Mouse (Mus musculus) forebrain, embryonic 13.5 days (tissue): ENCODE results near the gene Cbx7. TPM values are rescaled to one million over a fixed set of nuclear protein-coding genes. Genes with fewer than 3 reads are reported as not detected.
"Not testable (repeated sequence)": the region's sequence is repeated elsewhere in the genome, so short reads cannot be mapped to it uniquely, and the experiment has no call there.

Experiments
- ATAC-seq: fragments of 200-750 bp; cut with Nextera tagmentation; 2 replicates; pipeline ENCODE4 v1.8.0; 2017
- H3K27ac ChIP-seq: fragments of 300-500 bp; sonication (generic); 2 replicates; pipeline ENCODE4 v1.5.1; 2015; ENCODE audit warnings: inconsistent platforms, mild to moderate bottlenecking, moderate library complexity
- H3K27me3 ChIP-seq: fragments of 300-500 bp; sonication (generic); 2 replicates; pipeline ENCODE4 v1.6.1; 2015; ENCODE audit warnings: mild to moderate bottlenecking, inconsistent platforms
- H3K36me3 ChIP-seq: fragments of 300-500 bp; sonication (generic); 2 replicates; pipeline ENCODE4 v1.6.1; 2015; ENCODE audit warnings: mild to moderate bottlenecking, inconsistent platforms; ENCODE audit not compliant: poor library complexity, severe bottlenecking
- H3K4me1 ChIP-seq: fragments of 300-500 bp; sonication (generic); 2 replicates; pipeline ENCODE4 v1.6.1; 2015; ENCODE audit warnings: inconsistent platforms
- H3K4me2 ChIP-seq: fragments of 300-500 bp; sonication (generic); 2 replicates; pipeline ENCODE4 v1.6.1; 2015; ENCODE audit warnings: inconsistent platforms, mild to moderate bottlenecking, moderate library complexity
- H3K4me3 ChIP-seq: fragments of 300-500 bp; sonication (generic); 2 replicates; pipeline ENCODE4 v1.5.1; 2015; ENCODE audit warnings: mild to moderate bottlenecking, inconsistent platforms
- H3K9ac ChIP-seq: fragments of 300-500 bp; sonication (generic); 2 replicates; pipeline ENCODE4 v1.6.1; 2015; ENCODE audit warnings: mild to moderate bottlenecking, inconsistent platforms
- H3K9me3 ChIP-seq: fragments of 300-500 bp; sonication (generic); replicated peaks from 2 replicates; pipeline ENCODE4 v1.6.1; 2016; ENCODE audit warnings: inconsistent platforms
- WGBS: fragments of 180-500 bp; shearing (Covaris S2); methylation state at CpG from one replicate; pipeline ENCODE4 v1.1.7; 2015; 5-methylcytosine and 5-hydroxymethylcytosine counted together
- polyA plus RNA-seq: library from polyadenylated mRNA; unstranded; fragments of >200 nt; fragmentation: Nextera tagmentation; extraction: Ambion mirVana; gene quantifications from 2 replicates; pipeline ENCODE4 v1.2.1, GENCODE M21; 2015

The Cbx7 gene
- polyA plus RNA-seq, 1 experiment from 2014 or later, result 2.5 TPM

- WGBS, result 92% methylated on average over 12 of the region's 23 CpGs
- not testable (repeated sequence) for H3K36me3 ChIP-seq, H3K9me3 ChIP-seq, H3K4me3 ChIP-seq, H3K4me2 ChIP-seq, H3K27ac ChIP-seq, ATAC-seq, H3K27me3 ChIP-seq, H3K9ac ChIP-seq
- H3K4me1 ChIP-seq, result peaks cover 11% of the 10 kb centered on the region; the same call in 1 of the 2 replicates
Observed at GRCm38 (mm10) chr15:79895221-79896079, 75.5 kb downstream of the Cbx7 start.

- Histone ChIP-seq H3K4me2 (no peak overlapping the region), H3K9me3 (no peaks in the 10 kb centered on the region), H3K36me3 (no peaks in the 10 kb centered on the region), H3K9ac (no peak overlapping the region), H3K4me1 (peaks cover 11% of the 10 kb centered on the region; the same call in 1 of the 2 replicates), H3K27ac (no peak overlapping the region), H3K4me3 (no peak overlapping the region), H3K27me3 (peaks cover 10% of the 10 kb centered on the region; the same call in 1 of the 2 replicates)
- no peak for ATAC-seq
- 77% methylated on average over 4 of the region's 4 CpGs for WGBS
Observed at GRCm38 (mm10) chr15:79894343-79894742, 76.6 kb downstream of the Cbx7 start.

GRCm38 (mm10) chr15:79893824-79894123, 77.1 kb downstream of the Cbx7 start:
- Histone ChIP-seq H3K36me3 (no peaks in the 10 kb centered on the region), H3K4me3 (no peak overlapping the region), H3K9me3 (no peaks in the 10 kb centered on the region), H3K27ac (no peak overlapping the region), H3K27me3 (peaks cover 10% of the 10 kb centered on the region; the same call in 1 of the 2 replicates), H3K4me2 (no peak overlapping the region), H3K4me1 (peaks cover 11% of the 10 kb centered on the region; the same call in 1 of the 2 replicates), H3K9ac (no peak overlapping the region)
- WGBS, result 79% methylated on average over 3 of the region's 3 CpGs
- ATAC-seq, result no peak

GRCm38 (mm10) chr15:79892995-79893823, 77.7 kb downstream of the Cbx7 start:
- no peak for ATAC-seq
- H3K27ac ChIP-seq, result no peak overlapping the region
- peaks cover 11% of the 10 kb centered on the region; the same call in 1 of the 2 replicates for H3K4me1 ChIP-seq
- H3K9me3 ChIP-seq, result no peaks in the 10 kb centered on the region
- H3K27me3 ChIP-seq, result peaks cover 10% of the 10 kb centered on the region; the same call in 1 of the 2 replicates
- H3K9ac ChIP-seq, result no peak overlapping the region
- H3K4me2 ChIP-seq, result 0 out of 2 replicates have a peak overlapping the region, but pooled peaks have one; percentile 63
- H3K36me3 ChIP-seq, result no peaks in the 10 kb centered on the region
- WGBS, result 84% methylated on average over 15 of the region's 15 CpGs
- H3K4me3 ChIP-seq, result no peak overlapping the region

- no peaks in the 10 kb centered on the region for H3K9me3 ChIP-seq
- WGBS, result under 1% methylated on average over 12 of the region's 12 CpGs
- ATAC-seq, result peak; percentile 75
- peaks cover 11% of the 10 kb centered on the region; the same call in 1 of the 2 replicates for H3K4me1 ChIP-seq
- peak overlapping the region; percentile 66 for H3K9ac ChIP-seq
- H3K4me2 ChIP-seq, result peak overlapping the region; percentile 63
- H3K36me3 ChIP-seq, result no peaks in the 10 kb centered on the region
- H3K27me3 ChIP-seq, result peaks cover 10% of the 10 kb centered on the region; the same call in 1 of the 2 replicates
- peak overlapping the region; percentile 40 for H3K4me3 ChIP-seq
- no peak overlapping the region for H3K27ac ChIP-seq
Observed at GRCm38 (mm10) chr15:79892213-79892541, 78.7 kb downstream of the Cbx7 start.

GRCm38 (mm10) chr15:79891436-79892212, 79.3 kb downstream of the Cbx7 start, which contains the start of gene Apobec3:
TSS of gene Apobec3 (plus strand) at chr15:79891659.
- Histone ChIP-seq H3K9ac (peak within 1 kb of the TSS; percentile 66), H3K4me3 (peak within 1 kb of the TSS; percentile 40), H3K4me1 (peaks cover 11% of the 10 kb centered on the region; the same call in 1 of the 2 replicates), H3K27ac (no peak within 1 kb of the TSS), H3K36me3 (no peaks in the 10 kb centered on the region), H3K27me3 (peaks cover 10% of the 10 kb centered on the region; the same call in 1 of the 2 replicates), H3K9me3 (no peaks in the 10 kb centered on the region), H3K4me2 (peak within 1 kb of the TSS; percentile 63)
- ATAC-seq, result 0 out of 2 replicates have a peak, but pooled peaks have one; percentile 6
- 2% methylated on average over 20 of the region's 20 CpGs for WGBS

- ATAC-seq, result no peak
- Histone ChIP-seq H3K36me3 (no peaks in the 10 kb centered on the region), H3K4me1 (peaks cover 7% of the 10 kb centered on the region), H3K9me3 (no peaks in the 10 kb centered on the region), H3K4me3 (no peak overlapping the region), H3K9ac (no peak overlapping the region), H3K27me3 (no peaks in the 10 kb centered on the region), H3K27ac (no peak overlapping the region), H3K4me2 (no peak overlapping the region)
- 79% methylated on average over 5 of the region's 5 CpGs for WGBS
Observed at GRCm38 (mm10) chr15:79884820-79885219, 86.1 kb downstream of the Cbx7 start.

GRCm38 (mm10) chr15:79883352-79883822, 87.5 kb downstream of the Cbx7 start:
- ATAC-seq, result peak; percentile 93
- Histone ChIP-seq H3K36me3 (no peaks in the 10 kb centered on the region), H3K27ac (peak overlapping the region; percentile 83), H3K27me3 (no peaks in the 10 kb centered on the region), H3K9me3 (no peaks in the 10 kb centered on the region), H3K4me2 (peak overlapping the region; percentile 58), H3K4me3 (peak overlapping the region; percentile 48), H3K9ac (peak overlapping the region; percentile 76), H3K4me1 (peaks cover 20% of the 10 kb centered on the region)
- 2% methylated on average over 30 of the region's 30 CpGs for WGBS

GRCm38 (mm10) chr15:79882623-79883267, 88.2 kb downstream of the Cbx7 start:
- Histone ChIP-seq H3K4me2 (peak overlapping the region; percentile 58), H3K9ac (peak overlapping the region; percentile 76), H3K27me3 (no peaks in the 10 kb centered on the region), H3K9me3 (no peaks in the 10 kb centered on the region), H3K27ac (peak overlapping the region; percentile 83), H3K4me3 (peak overlapping the region; percentile 48), H3K36me3 (no peaks in the 10 kb centered on the region), H3K4me1 (peaks cover 20% of the 10 kb centered on the region)
- WGBS, result 27% methylated on average over 19 of the region's 19 CpGs
- ATAC-seq, result peak; percentile 74

GRCm38 (mm10) chr15:79880477-79880876, 90.4 kb downstream of the Cbx7 start:
- Histone ChIP-seq H3K27ac (no peak overlapping the region), H3K9me3 (no peaks in the 10 kb centered on the region), H3K9ac (no peak overlapping the region), H3K4me2 (no peak overlapping the region), H3K4me3 (no peak overlapping the region), H3K4me1 (peaks cover 20% of the 10 kb centered on the region), H3K27me3 (no peaks in the 10 kb centered on the region), H3K36me3 (no peaks in the 10 kb centered on the region)
- 79% methylated on average over 3 of the region's 3 CpGs for WGBS
- ATAC-seq, result no peak

- Histone ChIP-seq H3K27me3 (no peaks in the 10 kb centered on the region), H3K9me3 (no peaks in the 10 kb centered on the region), H3K4me3 (no peak overlapping the region), H3K27ac (peak overlapping the region; percentile 49; the same call in 1 of the 2 replicates), H3K4me2 (no peak overlapping the region), H3K36me3 (no peaks in the 10 kb centered on the region), H3K4me1 (peaks cover 20% of the 10 kb centered on the region), H3K9ac (no peak overlapping the region)
- ATAC-seq, result no peak; the same call in 1 of the 2 replicates
- 48% methylated on average over 13 of the region's 13 CpGs for WGBS
Observed at GRCm38 (mm10) chr15:79879319-79879718, 91.6 kb downstream of the Cbx7 start.
